Mouse (Mus musculus) gastrocnemius, postnatal 25 days (tissue): ENCODE measurements around the gene Lrrc1. TPM values are rescaled to one million over a fixed set of nuclear protein-coding genes. Genes with fewer than 3 reads are reported as not detected.

ENCODE experiments used
- DNase-seq: peaks from one replicate; pipeline ENCODE4 v3.0.0; 2022
- microRNA-seq, 2 experiments: library from miRNA; unstranded; fragments of <30 nt; microRNA quantifications; one replicate each; pipeline ENCODE4 v1.2.0; 2021; ENCODE audit warnings: borderline replicate concordance in 2 of 2
- total RNA-seq, 2 experiments: library from RNA; stranded (reverse); gene quantifications; 1 replicate in 1 of 2; 2 replicates in 1 of 2; pipeline ENCODE4 v1.2.3; 2021

The Lrrc1 gene
- total RNA-seq, 2 experiments from 2014 or later = 0.54 to 0.88 TPM

DNA sequence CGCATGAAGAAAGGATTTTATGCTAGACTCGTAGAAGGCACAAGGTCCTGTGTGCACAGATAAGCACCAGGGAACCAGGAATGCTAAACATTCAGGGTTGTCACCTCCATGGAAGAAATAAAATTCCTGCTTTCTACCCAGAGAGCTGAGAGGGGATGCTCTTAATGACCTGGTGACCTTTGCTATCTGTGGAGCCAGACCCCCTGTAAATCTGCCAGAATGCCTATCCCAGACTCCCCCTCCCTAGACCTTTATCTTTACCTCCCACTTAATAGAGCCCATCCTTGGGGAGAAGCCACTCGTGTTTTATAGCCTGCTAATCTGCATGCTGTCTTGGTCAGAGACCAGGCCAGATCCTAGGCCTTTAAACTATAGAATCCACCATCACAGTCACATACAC is 162.2 kb downstream of the Lrrc1 start:
- DNase-seq = no peak

DNA sequence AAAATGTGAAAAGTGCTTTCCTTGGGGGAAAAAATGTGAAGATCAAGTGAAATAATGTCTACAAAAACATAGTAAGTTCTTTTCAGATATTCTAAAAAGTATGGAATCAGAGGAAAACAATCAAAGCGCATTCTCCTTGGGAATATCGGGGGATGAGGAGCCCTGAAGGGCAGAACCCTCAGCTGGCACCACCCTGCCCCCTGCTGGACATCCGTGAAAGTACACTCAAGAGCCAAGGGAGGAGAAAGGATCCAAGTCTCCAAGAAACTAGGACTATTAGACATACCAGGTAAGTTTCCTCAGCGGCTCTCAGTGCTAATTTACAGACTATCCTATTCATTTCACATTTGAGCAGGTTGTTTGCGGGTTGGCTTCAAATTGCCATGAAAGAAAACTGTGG is 163.1 kb downstream of the Lrrc1 start:
- peak; percentile 11 for DNase-seq

Small RNAs within 50 kb of the gene (microRNA-seq; reads per million reads assigned to microRNA genes)
- 0 reads per million in 2 experiments for gene Gm25250

Other genes with a start within 250 kb of the Lrrc1 start
- 10 to 100 TPM; 91.1 to 92.1 TPM for gene Mlip, start 191.9 kb downstream of the Lrrc1 start, total RNA-seq
- gene Klhl31, start 91.6 kb upstream of the Lrrc1 start, total RNA-seq = 100 to 1,000 TPM; 393 to 551 TPM
- gene Gclc, start 209.7 kb upstream of the Lrrc1 start, total RNA-seq = 1 to 10 TPM; 7.1 to 7.9 TPM